Mouse (Mus musculus) G1E (cell line): ENCODE results near the gene Ypel1.

Source experiments
- CTCF ChIP-seq: IDR thresholded peaks from 2 replicates; pipeline ENCODE4 v1.5.1; 2012; ENCODE audit warnings: low read depth, low read length, inconsistent platforms, mixed read lengths
- GATA1 ChIP-seq: IDR thresholded peaks from 2 replicates; pipeline ENCODE4 v1.6.1; 2012; ENCODE audit warnings: borderline replicate concordance, low read length, inconsistent platforms, mixed read lengths
- POLR2AphosphoS5 ChIP-seq: IDR thresholded peaks from 2 replicates; pipeline ENCODE4 v1.6.1; 2012; ENCODE audit warnings: low read depth, low read length, inconsistent platforms; ENCODE audit not compliant: insufficient replicate concordance
- TAL1 ChIP-seq: conservative IDR thresholded peaks from 2 replicates; pipeline ENCODE4 v1.6.1; 2012; ENCODE audit warnings: low read depth, low read length, inconsistent platforms, mixed read lengths

GRCm38 (mm10) chr16:17044320-17044719 is 25.2 kb upstream of the Ypel1 start:
- TF ChIP-seq GATA1 = no peak
- no peak for TF ChIP-seq CTCF
- TF ChIP-seq TAL1 = no peak
- TF ChIP-seq POLR2AphosphoS5 = no peak
